Mouse (Mus musculus): ENCODE data around the gene C9. TPM values are rescaled to one million over a fixed set of nuclear protein-coding genes. Genes with fewer than 3 reads are reported as not detected.

The C9 gene
- polyA plus RNA-seq, 1 experiment from 2014 or later = not detected

- Histone ChIP-seq H3K4me2 (replicated peaks) (no peak overlapping the region), H3K36me3 (0 out of 2 replicates have a peak, but pooled peaks cover 3% of the 10 kb centered on the region), H3K27ac (no peak overlapping the region), H3K4me1 (no peaks in the 10 kb centered on the region), H3K4me3 (no peak overlapping the region), H3K27me3 (no peaks in the 10 kb centered on the region), H3K9ac (no peak overlapping the region), H3K9me3 (replicated peaks) (no peaks in the 10 kb centered on the region)
- ATAC-seq (ENCODE audit: low FRiP score) = no peak
- WGBS = 85% methylated on average over 7 of the region's 7 CpGs
Measured at GRCm38 (mm10) chr15:6435281-6435680, 9.8 kb upstream of the C9 start.

GRCm38 (mm10) chr15:6435773-6436172, 9.4 kb upstream of the C9 start:
- no peak for ATAC-seq (ENCODE audit: low FRiP score)
- 58% methylated on average over 2 of the region's 2 CpGs for WGBS

GRCm38 (mm10) chr15:6438685-6439084, 6.4 kb upstream of the C9 start:
- Histone ChIP-seq H3K9ac (no peak overlapping the region), H3K27ac (no peak overlapping the region), H3K9me3 (replicated peaks) (no peaks in the 10 kb centered on the region), H3K4me3 (no peak overlapping the region), H3K36me3 (no peaks in the 10 kb centered on the region), H3K27me3 (no peaks in the 10 kb centered on the region), H3K4me2 (replicated peaks) (no peak overlapping the region), H3K4me1 (no peaks in the 10 kb centered on the region)
- WGBS = 92% methylated on average over 3 of the region's 3 CpGs
- ATAC-seq (ENCODE audit: low FRiP score) = no peak

More at GRCm38 (mm10) chr15:6435773-6436172, 9.4 kb upstream of the C9 start:
- no peaks in the 10 kb centered on the region for H3K4me1 ChIP-seq
- no peak overlapping the region for H3K4me3 ChIP-seq
- H3K4me2 ChIP-seq (replicated peaks) = no peak overlapping the region
- no peak overlapping the region for H3K9ac ChIP-seq
- no peaks in the 10 kb centered on the region for H3K9me3 ChIP-seq (replicated peaks)
- H3K27ac ChIP-seq = no peak overlapping the region
- 0 out of 2 replicates have a peak, but pooled peaks cover 3% of the 10 kb centered on the region for H3K36me3 ChIP-seq
- H3K27me3 ChIP-seq = no peaks in the 10 kb centered on the region

DNA sequence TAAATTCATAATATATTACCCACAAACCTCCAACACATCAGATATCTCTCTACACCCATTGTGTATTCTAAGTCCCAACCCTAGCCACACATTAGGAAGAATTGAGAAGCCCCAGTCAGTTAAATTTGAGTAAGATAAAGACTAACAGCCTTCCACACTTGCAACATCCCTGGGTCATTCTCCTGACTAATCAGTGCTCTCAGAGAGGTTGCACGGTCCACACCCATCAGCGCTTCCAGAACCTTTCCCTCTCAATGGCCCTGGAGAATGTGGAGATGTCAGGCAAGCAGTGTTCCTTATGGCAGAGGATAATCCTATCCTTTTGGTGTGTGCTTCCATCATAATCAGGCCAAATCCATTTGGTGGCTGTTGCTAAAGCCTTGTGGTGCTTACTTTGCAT, 675 bp upstream of the C9 start:
- 92% methylated on average over 2 of the region's 2 CpGs for WGBS
- H3K27ac ChIP-seq = no peak overlapping the region
- no peak overlapping the region for H3K4me3 ChIP-seq
- H3K4me1 ChIP-seq = peaks cover 4% of the 10 kb centered on the region; the same call in 1 of the 2 replicates
- H3K9ac ChIP-seq = no peak overlapping the region
- H3K36me3 ChIP-seq = no peaks in the 10 kb centered on the region
- H3K4me2 ChIP-seq (replicated peaks) = no peak overlapping the region
- H3K27me3 ChIP-seq = no peaks in the 10 kb centered on the region
- no peak for ATAC-seq (ENCODE audit: low FRiP score)
- no peaks in the 10 kb centered on the region for H3K9me3 ChIP-seq (replicated peaks)

- no peaks in the 10 kb centered on the region for H3K27me3 ChIP-seq
- H3K4me3 ChIP-seq = no peak overlapping the region
- no peak overlapping the region for H3K9ac ChIP-seq
- H3K9me3 ChIP-seq (replicated peaks) = no peaks in the 10 kb centered on the region
- H3K4me1 ChIP-seq = peaks cover 4% of the 10 kb centered on the region; the same call in 1 of the 2 replicates
- ATAC-seq (ENCODE audit: low FRiP score) = no peak
- H3K4me2 ChIP-seq (replicated peaks) = no peak overlapping the region
- H3K36me3 ChIP-seq = no peaks in the 10 kb centered on the region
- 82% methylated on average over 1 of the region's 1 CpGs for WGBS
- no peak overlapping the region for H3K27ac ChIP-seq
Measured at GRCm38 (mm10) chr15:6446181-6446580, 1.1 kb downstream of the C9 start.

DNA sequence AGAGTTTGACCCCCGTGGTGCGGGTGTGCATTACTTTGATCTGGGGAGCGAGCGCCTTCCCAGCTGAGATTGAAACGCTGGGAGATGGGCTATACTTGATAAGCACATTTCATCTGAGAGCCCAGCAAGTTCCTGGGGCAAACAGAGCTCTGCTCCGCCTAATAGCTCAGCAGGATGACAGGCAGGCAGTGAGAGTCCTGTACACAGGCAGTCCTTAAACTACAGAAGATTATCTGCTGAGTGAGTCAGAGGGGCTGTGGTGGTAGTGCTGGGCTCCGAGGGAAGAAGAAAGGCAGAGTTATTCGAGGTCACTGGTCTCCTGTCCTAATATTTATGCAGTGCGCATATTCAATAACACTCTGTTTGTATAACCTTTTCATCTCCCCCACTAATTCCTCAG, 3.8 kb downstream of the C9 start:
- Histone ChIP-seq H3K9me3 (replicated peaks) (no peaks in the 10 kb centered on the region), H3K27me3 (no peaks in the 10 kb centered on the region), H3K4me1 (peaks cover 4% of the 10 kb centered on the region; the same call in 1 of the 2 replicates), H3K4me2 (replicated peaks) (no peak overlapping the region), H3K9ac (no peak overlapping the region), H3K36me3 (no peaks in the 10 kb centered on the region), H3K27ac (no peak overlapping the region), H3K4me3 (no peak overlapping the region)
- 49% methylated on average over 9 of the region's 9 CpGs for WGBS
- ATAC-seq (ENCODE audit: low FRiP score) = no peak

DNA sequence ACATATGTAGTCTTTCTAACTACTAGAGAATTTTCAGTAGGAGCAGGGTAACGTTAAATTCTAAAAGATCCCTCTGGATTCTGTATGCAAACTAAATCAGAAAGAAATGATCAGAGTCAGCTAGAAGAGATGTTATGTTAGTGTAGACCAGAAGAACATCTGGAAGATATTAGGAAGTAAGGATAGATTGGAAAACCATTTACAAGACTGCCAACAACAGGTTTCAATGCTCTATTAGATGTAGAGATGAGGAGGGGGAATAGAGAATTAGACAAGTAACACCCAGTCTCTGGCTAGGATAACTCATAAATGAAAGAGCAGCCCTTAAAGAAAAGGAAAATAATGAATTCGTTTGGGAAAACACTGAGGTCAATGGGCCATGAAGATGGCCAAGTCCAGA, 9.3 kb downstream of the C9 start:
- no peaks in the 10 kb centered on the region for H3K9me3 ChIP-seq (replicated peaks)
- H3K4me3 ChIP-seq = no peak overlapping the region
- H3K27ac ChIP-seq = no peak overlapping the region
- no peaks in the 10 kb centered on the region for H3K36me3 ChIP-seq
- no peak overlapping the region for H3K9ac ChIP-seq
- H3K4me2 ChIP-seq (replicated peaks) = no peak overlapping the region
- WGBS = 56% methylated on average over 2 of the region's 2 CpGs
- ATAC-seq (ENCODE audit: low FRiP score) = no peak
- H3K27me3 ChIP-seq = no peaks in the 10 kb centered on the region
- no peaks in the 10 kb centered on the region for H3K4me1 ChIP-seq

GRCm38 (mm10) chr15:6461381-6461780, 16.3 kb downstream of the C9 start:
- Histone ChIP-seq H3K27ac (no peak overlapping the region), H3K27me3 (no peaks in the 10 kb centered on the region), H3K9me3 (replicated peaks) (no peaks in the 10 kb centered on the region), H3K4me3 (no peak overlapping the region), H3K4me2 (replicated peaks) (no peak overlapping the region), H3K4me1 (no peaks in the 10 kb centered on the region), H3K36me3 (no peaks in the 10 kb centered on the region), H3K9ac (no peak overlapping the region)
- no peak for ATAC-seq (ENCODE audit: low FRiP score)
- 78% methylated on average over 8 of the region's 8 CpGs for WGBS

- no peak overlapping the region for H3K9ac ChIP-seq
- WGBS = 77% methylated on average over 3 of the region's 3 CpGs
- no peak overlapping the region for H3K4me2 ChIP-seq (replicated peaks)
- ATAC-seq (ENCODE audit: low FRiP score) = no peak
- H3K9me3 ChIP-seq (replicated peaks) = no peaks in the 10 kb centered on the region
- H3K36me3 ChIP-seq = no peaks in the 10 kb centered on the region
- no peaks in the 10 kb centered on the region for H3K4me1 ChIP-seq
- no peak overlapping the region for H3K4me3 ChIP-seq
- H3K27ac ChIP-seq = no peak overlapping the region
- H3K27me3 ChIP-seq = no peaks in the 10 kb centered on the region
Measured at GRCm38 (mm10) chr15:6463361-6463923, 18.3 kb downstream of the C9 start.

DNA sequence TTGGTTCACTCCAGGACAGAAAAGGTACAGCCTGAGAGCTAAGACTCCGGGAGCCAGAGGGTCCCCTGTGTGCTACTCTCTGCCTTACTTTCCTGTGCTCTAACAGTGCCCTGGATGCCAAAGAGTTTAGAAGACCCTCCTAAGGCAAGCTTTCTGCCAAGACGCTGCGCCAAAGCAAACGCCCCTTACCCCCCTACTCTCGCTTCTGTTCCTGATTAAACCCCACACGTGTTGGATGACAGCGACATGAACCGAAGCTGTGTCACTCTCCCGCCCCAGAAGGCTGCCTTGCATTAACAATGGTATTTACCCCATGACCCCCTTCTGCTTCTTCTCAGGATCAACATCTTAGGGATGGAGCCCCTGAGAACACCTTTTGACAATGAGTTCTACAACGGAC, 21.9 kb downstream of the C9 start:
- Histone ChIP-seq H3K27me3 (no peaks in the 10 kb centered on the region), H3K9ac (no peak overlapping the region), H3K9me3 (replicated peaks) (no peaks in the 10 kb centered on the region), H3K4me1 (no peaks in the 10 kb centered on the region), H3K4me2 (replicated peaks) (no peak overlapping the region), H3K27ac (no peak overlapping the region), H3K4me3 (no peak overlapping the region), H3K36me3 (no peaks in the 10 kb centered on the region)
- no peak for ATAC-seq (ENCODE audit: low FRiP score)
- 67% methylated on average over 10 of the region's 10 CpGs for WGBS

- no peak for ATAC-seq (ENCODE audit: low FRiP score)
- Histone ChIP-seq H3K27me3 (no peaks in the 10 kb centered on the region), H3K4me1 (no peaks in the 10 kb centered on the region), H3K36me3 (no peaks in the 10 kb centered on the region), H3K27ac (no peak overlapping the region), H3K4me2 (replicated peaks) (no peak overlapping the region), H3K9ac (no peak overlapping the region), H3K9me3 (replicated peaks) (no peaks in the 10 kb centered on the region), H3K4me3 (no peak overlapping the region)
- WGBS = 94% methylated on average over 1 of the region's 1 CpGs
Measured at GRCm38 (mm10) chr15:6468845-6469244, 23.7 kb downstream of the C9 start.

- no peak overlapping the region for H3K4me3 ChIP-seq
- no peaks in the 10 kb centered on the region for H3K4me1 ChIP-seq
- no peak overlapping the region for H3K27ac ChIP-seq
- 93% methylated on average over 3 of the region's 3 CpGs for WGBS
- no peak overlapping the region for H3K4me2 ChIP-seq (replicated peaks)
- no peaks in the 10 kb centered on the region for H3K36me3 ChIP-seq
- ATAC-seq (ENCODE audit: low FRiP score) = no peak
- H3K9me3 ChIP-seq (replicated peaks) = no peaks in the 10 kb centered on the region
- no peak overlapping the region for H3K9ac ChIP-seq
- H3K27me3 ChIP-seq = no peaks in the 10 kb centered on the region
Measured at GRCm38 (mm10) chr15:6469384-6469783, 24.3 kb downstream of the C9 start.

DNA sequence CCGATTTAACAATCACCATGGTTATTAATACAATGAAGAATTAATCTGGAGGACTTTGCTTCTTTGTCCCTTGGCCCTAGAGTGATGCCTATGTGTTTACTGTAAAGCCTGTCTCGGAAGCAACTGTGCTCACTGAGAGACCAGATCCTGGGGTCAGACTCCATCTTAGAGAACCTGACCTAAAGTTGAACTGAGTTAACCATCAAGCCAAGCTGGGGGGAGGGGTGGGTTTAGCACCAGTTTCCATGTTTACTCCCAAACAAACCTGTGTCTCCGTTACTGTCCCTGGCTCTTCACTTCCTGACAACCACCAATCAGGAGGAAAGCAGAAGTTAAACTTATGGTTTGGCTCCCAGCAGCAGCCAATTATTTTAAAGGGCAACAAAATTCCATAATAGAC, 38.4 kb downstream of the C9 start:
- Histone ChIP-seq H3K27ac (no peak overlapping the region), H3K27me3 (no peaks in the 10 kb centered on the region), H3K4me2 (replicated peaks) (no peak overlapping the region), H3K4me3 (no peak overlapping the region), H3K4me1 (no peaks in the 10 kb centered on the region), H3K36me3 (no peaks in the 10 kb centered on the region), H3K9ac (no peak overlapping the region), H3K9me3 (replicated peaks) (no peaks in the 10 kb centered on the region)
- WGBS = 76% methylated on average over 3 of the region's 3 CpGs
- ATAC-seq (ENCODE audit: low FRiP score) = no peak

Measured in hindbrain, embryonic 12.5 days (tissue).